Mouse (Mus musculus) lung, adult 18-20 months (tissue): ENCODE results near the gene Gm3448.
A peak's percentile ranks its signal among the peaks of the same experiment; 100 is the strongest.

Experiments used
- DNase-seq, 2 experiments: peaks; one replicate each; pipeline ENCODE4 v3.0.0; 2022; ENCODE audit warnings: mixed read lengths in 2 of 2

Gm3448 gene

DNA sequence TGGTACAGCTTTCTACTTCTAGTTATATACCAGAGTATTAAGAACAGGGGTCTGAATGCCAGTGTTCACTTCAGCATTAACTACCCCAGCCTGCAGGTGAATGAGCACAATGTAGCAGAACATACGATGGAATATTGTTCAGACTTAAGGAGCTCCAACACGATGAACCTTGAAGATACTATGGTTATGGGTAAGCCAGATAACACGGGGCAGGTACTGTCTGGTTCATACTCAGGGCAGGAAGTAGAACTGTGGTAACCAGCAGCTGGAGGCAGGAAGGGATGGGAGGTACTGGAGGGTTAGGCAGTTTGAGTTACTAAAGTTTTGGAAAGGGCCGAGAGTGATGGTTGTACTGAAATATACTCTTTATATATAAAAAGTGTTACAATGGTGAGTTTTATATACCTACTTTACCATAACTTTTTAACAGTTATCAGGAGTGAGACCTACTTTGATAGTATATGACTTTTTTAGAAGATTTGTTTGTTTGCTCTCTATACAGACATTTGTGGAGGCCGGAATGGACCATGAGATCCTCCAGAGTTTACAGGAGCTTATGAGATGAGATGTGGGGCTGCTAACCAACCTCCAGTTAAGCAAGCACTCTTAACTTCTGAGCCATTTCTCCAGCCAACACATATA, 82.5 kb downstream of the Gm3448 start:
- no peak for DNase-seq

DNA sequence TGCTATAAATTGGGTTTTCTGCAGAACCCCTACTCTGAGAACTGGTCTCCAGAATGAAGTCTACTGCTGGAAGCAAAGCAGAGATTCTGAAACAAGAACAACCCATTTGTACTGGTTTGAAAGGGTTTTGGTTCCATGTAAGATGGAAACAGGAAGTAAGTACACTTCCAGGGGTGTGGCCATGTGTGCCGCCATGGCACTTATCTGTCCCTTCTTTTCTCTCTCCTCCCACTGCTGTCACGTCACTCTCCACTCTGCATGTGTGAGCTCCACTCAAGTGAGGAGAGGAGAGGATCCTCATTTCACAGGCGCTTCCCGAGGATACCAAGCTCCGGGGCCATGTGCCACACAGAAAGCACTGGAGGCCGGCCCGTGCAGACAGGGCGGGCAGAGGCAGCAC, 87.9 kb downstream of the Gm3448 start:
- peak in 1 of 2 experiments; percentile 26 for DNase-seq

DNA sequence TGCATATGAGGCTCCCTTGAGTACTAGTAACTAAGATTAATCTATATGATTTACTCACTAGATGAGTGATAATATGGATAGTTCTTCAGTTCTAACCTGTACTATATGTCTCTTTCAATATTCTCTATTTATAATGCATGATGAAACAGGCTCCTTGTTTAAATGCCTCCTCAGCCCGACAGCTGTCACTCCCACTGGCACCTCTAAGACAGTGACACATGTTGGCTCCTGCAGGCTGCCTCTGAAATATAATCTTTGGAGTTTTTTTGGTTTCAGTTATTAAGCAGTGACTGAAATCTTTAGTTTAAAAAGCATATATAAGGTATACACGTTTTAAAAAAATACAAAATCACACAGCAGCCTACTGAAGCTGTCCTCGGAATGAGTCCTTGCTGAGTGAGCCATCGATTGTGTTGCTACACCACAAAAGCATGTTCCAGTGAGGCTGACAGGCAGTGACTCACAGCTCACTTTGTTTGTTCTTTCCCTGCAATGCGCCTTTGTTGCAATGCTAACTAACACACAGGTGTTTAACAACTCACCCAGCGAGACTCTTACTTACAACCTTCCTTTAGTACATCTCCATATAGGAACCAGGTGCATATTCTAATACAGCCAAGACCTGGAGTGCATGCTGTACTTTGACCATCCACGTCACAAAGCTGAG, 92.0 kb downstream of the Gm3448 start:
- no peak for DNase-seq
